Mouse (Mus musculus): ENCODE measurements around the gene Stat5a. TPM values are rescaled to one million over a fixed set of nuclear protein-coding genes. Genes with fewer than 3 reads are reported as not detected.

Stat5a gene
- polyA plus RNA-seq, 1 experiment, result 3.6 TPM

DNA sequence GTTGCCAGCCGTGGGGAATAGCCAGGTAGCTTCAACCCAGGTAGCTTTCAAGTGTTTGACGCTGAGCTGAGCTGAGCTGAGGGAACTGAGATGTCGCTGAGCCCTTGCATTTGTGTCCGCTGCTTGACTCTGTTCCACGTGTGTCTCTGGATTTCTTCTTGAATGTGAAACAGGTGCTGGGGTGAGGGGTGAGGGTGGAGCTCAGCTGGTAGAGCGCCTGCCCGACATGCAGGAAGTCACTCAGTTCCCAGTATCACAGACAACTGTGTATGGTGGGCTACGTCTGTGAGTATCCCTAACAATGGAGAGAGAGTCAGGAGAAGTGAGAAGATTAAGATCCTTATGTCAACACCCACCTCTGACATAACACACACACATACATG, 11.8 kb downstream of the Stat5a start:
- no peaks in the 10 kb centered on the region for H3K36me3 ChIP-seq (ENCODE audit: control insufficient read depth, insufficient read depth, low read length, poor library complexity, severe bottlenecking)
- no peaks in the 10 kb centered on the region for H3K9me3 ChIP-seq (replicated peaks; ENCODE audit: control insufficient read depth, insufficient read depth, low read length, poor library complexity, severe bottlenecking)
- TF ChIP-seq CTCF (IDR thresholded peaks at IDR 0.05; ENCODE audit: low read depth, low read length) (no peak), POLR2A (IDR thresholded peaks at IDR 0.05; ENCODE audit: insufficient read depth, low read length) (no peak), EP300 (IDR thresholded peaks at IDR 0.05; ENCODE audit: insufficient read depth, low read depth, low read length) (no peak)
- no peaks in the 10 kb centered on the region for H3K27me3 ChIP-seq (ENCODE audit: control insufficient read depth, insufficient read depth, low read length, poor library complexity, severe bottlenecking)
- no peak overlapping the region for H3K9ac ChIP-seq (ENCODE audit: low read depth, poor library complexity, severe bottlenecking)
- no peaks in the 10 kb centered on the region for H3K4me1 ChIP-seq (ENCODE audit: control insufficient read depth, insufficient read depth, low read length)
- no peak overlapping the region for H3K4me3 ChIP-seq (ENCODE audit: low read depth, low read length)
- H3K27ac ChIP-seq (ENCODE audit: insufficient read depth, low read length), result no peak overlapping the region

DNA sequence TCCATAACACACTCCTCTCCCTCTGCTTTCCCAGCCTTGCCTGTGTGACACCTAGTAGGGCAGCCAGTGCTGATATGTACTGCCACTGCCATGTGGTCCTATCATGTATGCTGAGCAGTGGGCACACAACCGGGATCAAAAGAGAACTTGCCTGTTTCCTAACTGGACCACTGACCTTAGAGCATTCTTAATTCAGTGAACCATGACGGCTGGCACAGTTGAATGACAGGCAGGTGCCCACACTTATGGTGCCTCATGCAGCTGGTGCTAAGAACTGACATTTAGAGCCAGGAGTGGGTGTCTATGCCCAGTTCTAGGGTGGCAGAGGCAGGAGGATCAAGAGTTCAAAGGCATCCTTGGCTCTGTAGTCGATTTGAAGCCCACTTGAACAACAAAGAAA, 16.6 kb downstream of the Stat5a start:
- no peaks in the 10 kb centered on the region for H3K4me1 ChIP-seq (ENCODE audit: control insufficient read depth, insufficient read depth, low read length)
- H3K36me3 ChIP-seq (ENCODE audit: control insufficient read depth, insufficient read depth, low read length, poor library complexity, severe bottlenecking), result no peaks in the 10 kb centered on the region
- H3K9me3 ChIP-seq (replicated peaks; ENCODE audit: control insufficient read depth, insufficient read depth, low read length, poor library complexity, severe bottlenecking), result no peaks in the 10 kb centered on the region
- no peak overlapping the region for H3K9ac ChIP-seq (ENCODE audit: low read depth, poor library complexity, severe bottlenecking)
- TF ChIP-seq POLR2A (IDR thresholded peaks at IDR 0.05; ENCODE audit: insufficient read depth, low read length), result no peak
- TF ChIP-seq EP300 (IDR thresholded peaks at IDR 0.05; ENCODE audit: insufficient read depth, low read depth, low read length), result no peak
- TF ChIP-seq CTCF (IDR thresholded peaks at IDR 0.05; ENCODE audit: low read depth, low read length), result no peak
- H3K4me3 ChIP-seq (ENCODE audit: low read depth, low read length), result no peak overlapping the region
- no peak overlapping the region for H3K27ac ChIP-seq (ENCODE audit: insufficient read depth, low read length)
- no peaks in the 10 kb centered on the region for H3K27me3 ChIP-seq (ENCODE audit: control insufficient read depth, insufficient read depth, low read length, poor library complexity, severe bottlenecking)

GRCm38 (mm10) chr11:100879321-100880078, 20.3 kb downstream of the Stat5a start:
- Histone ChIP-seq H3K27me3 (ENCODE audit: control insufficient read depth, insufficient read depth, low read length, poor library complexity, severe bottlenecking) (no peaks in the 10 kb centered on the region), H3K36me3 (ENCODE audit: control insufficient read depth, insufficient read depth, low read length, poor library complexity, severe bottlenecking) (no peaks in the 10 kb centered on the region), H3K27ac (ENCODE audit: insufficient read depth, low read length) (no peak overlapping the region), H3K9ac (ENCODE audit: low read depth, poor library complexity, severe bottlenecking) (no peak overlapping the region), H3K4me1 (ENCODE audit: control insufficient read depth, insufficient read depth, low read length) (no peaks in the 10 kb centered on the region), H3K9me3 (replicated peaks; ENCODE audit: control insufficient read depth, insufficient read depth, low read length, poor library complexity, severe bottlenecking) (no peaks in the 10 kb centered on the region), H3K4me3 (ENCODE audit: low read depth, low read length) (no peak overlapping the region)
- TF ChIP-seq CTCF (IDR thresholded peaks at IDR 0.05; ENCODE audit: low read depth, low read length) (no peak), EP300 (IDR thresholded peaks at IDR 0.05; ENCODE audit: insufficient read depth, low read depth, low read length) (no peak), POLR2A (IDR thresholded peaks at IDR 0.05; ENCODE audit: insufficient read depth, low read length) (no peak)

DNA sequence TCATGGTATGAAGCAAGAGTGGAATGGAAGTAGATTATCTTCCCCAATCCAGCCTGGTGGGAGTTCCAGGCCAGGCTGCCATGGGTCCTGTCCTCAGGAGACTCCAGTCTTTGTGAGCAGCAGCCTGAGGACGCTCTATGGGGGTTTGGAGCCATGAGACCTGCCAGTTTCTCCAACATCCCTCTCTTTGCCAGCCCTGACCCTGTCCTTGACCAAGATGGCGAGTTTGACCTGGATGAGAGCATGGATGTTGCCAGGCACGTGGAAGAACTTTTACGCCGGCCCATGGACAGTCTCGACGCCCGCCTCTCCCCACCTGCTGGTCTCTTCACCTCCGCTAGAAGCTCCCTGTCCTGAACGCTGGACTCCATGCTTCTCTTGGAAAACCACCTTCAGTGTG, 24.5 kb downstream of the Stat5a start:
- Histone ChIP-seq H3K4me1 (ENCODE audit: control insufficient read depth, insufficient read depth, low read length) (no peaks in the 10 kb centered on the region), H3K27me3 (ENCODE audit: control insufficient read depth, insufficient read depth, low read length, poor library complexity, severe bottlenecking) (no peaks in the 10 kb centered on the region), H3K9me3 (replicated peaks; ENCODE audit: control insufficient read depth, insufficient read depth, low read length, poor library complexity, severe bottlenecking) (no peaks in the 10 kb centered on the region), H3K27ac (ENCODE audit: insufficient read depth, low read length) (no peak overlapping the region), H3K9ac (ENCODE audit: low read depth, poor library complexity, severe bottlenecking) (no peak overlapping the region), H3K36me3 (ENCODE audit: control insufficient read depth, insufficient read depth, low read length, poor library complexity, severe bottlenecking) (0 out of 2 replicates have a peak, but pooled peaks cover 4% of the 10 kb centered on the region), H3K4me3 (ENCODE audit: low read depth, low read length) (no peak overlapping the region)
- no peak for TF ChIP-seq POLR2A (IDR thresholded peaks at IDR 0.05; ENCODE audit: insufficient read depth, low read length)
- TF ChIP-seq EP300 (IDR thresholded peaks at IDR 0.05; ENCODE audit: insufficient read depth, low read depth, low read length), result no peak
- TF ChIP-seq CTCF (IDR thresholded peaks at IDR 0.05; ENCODE audit: low read depth, low read length), result no peak

- Histone ChIP-seq H3K27me3 (ENCODE audit: control insufficient read depth, insufficient read depth, low read length, poor library complexity, severe bottlenecking) (no peaks in the 10 kb centered on the region), H3K9me3 (replicated peaks; ENCODE audit: control insufficient read depth, insufficient read depth, low read length, poor library complexity, severe bottlenecking) (no peaks in the 10 kb centered on the region), H3K27ac (ENCODE audit: insufficient read depth, low read length) (no peak overlapping the region), H3K4me1 (ENCODE audit: control insufficient read depth, insufficient read depth, low read length) (no peaks in the 10 kb centered on the region), H3K4me3 (ENCODE audit: low read depth, low read length) (no peak overlapping the region), H3K9ac (ENCODE audit: low read depth, poor library complexity, severe bottlenecking) (no peak overlapping the region), H3K36me3 (ENCODE audit: control insufficient read depth, insufficient read depth, low read length, poor library complexity, severe bottlenecking) (peaks cover 6% of the 10 kb centered on the region)
- TF ChIP-seq EP300 (IDR thresholded peaks at IDR 0.05; ENCODE audit: insufficient read depth, low read depth, low read length), result no peak
- no peak for TF ChIP-seq CTCF (IDR thresholded peaks at IDR 0.05; ENCODE audit: low read depth, low read length)
- TF ChIP-seq POLR2A (IDR thresholded peaks at IDR 0.05; ENCODE audit: insufficient read depth, low read length), result no peak
Measured at GRCm38 (mm10) chr11:100885472-100885871, 26.3 kb downstream of the Stat5a start.

GRCm38 (mm10) chr11:100886188-100886740, 27.1 kb downstream of the Stat5a start:
- Histone ChIP-seq H3K27me3 (ENCODE audit: control insufficient read depth, insufficient read depth, low read length, poor library complexity, severe bottlenecking) (no peaks in the 10 kb centered on the region), H3K4me3 (ENCODE audit: low read depth, low read length) (no peak overlapping the region)

More at GRCm38 (mm10) chr11:100886188-100886740, 27.1 kb downstream of the Stat5a start:
- Histone ChIP-seq H3K27ac (ENCODE audit: insufficient read depth, low read length) (no peak overlapping the region), H3K9me3 (replicated peaks; ENCODE audit: control insufficient read depth, insufficient read depth, low read length, poor library complexity, severe bottlenecking) (no peaks in the 10 kb centered on the region), H3K4me1 (ENCODE audit: control insufficient read depth, insufficient read depth, low read length) (no peaks in the 10 kb centered on the region), H3K9ac (ENCODE audit: low read depth, poor library complexity, severe bottlenecking) (no peak overlapping the region), H3K36me3 (ENCODE audit: control insufficient read depth, insufficient read depth, low read length, poor library complexity, severe bottlenecking) (peaks cover 11% of the 10 kb centered on the region)
- TF ChIP-seq EP300 (IDR thresholded peaks at IDR 0.05; ENCODE audit: insufficient read depth, low read depth, low read length), result no peak
- no peak for TF ChIP-seq CTCF (IDR thresholded peaks at IDR 0.05; ENCODE audit: low read depth, low read length)
- no peak for TF ChIP-seq POLR2A (IDR thresholded peaks at IDR 0.05; ENCODE audit: insufficient read depth, low read length)

All from ES-Bruce4 (cell line).